Mouse (Mus musculus) ES-Bruce4 (cell line): Measurements from ENCODE around the gene Banp.

Experiments used
- CTCF ChIP-seq: IDR thresholded peaks from one replicate; pipeline ENCODE4 v1.8.1; 2011; ENCODE audit warnings: low read depth, low read length
- EP300 ChIP-seq: IDR thresholded peaks from 2 replicates; pipeline ENCODE4 v1.6.1; 2011; ENCODE audit warnings: low read depth, low read length; ENCODE audit not compliant: insufficient read depth
- POLR2A ChIP-seq: IDR thresholded peaks from one replicate; pipeline ENCODE4 v1.8.1; 2011; ENCODE audit warnings: low read length; ENCODE audit not compliant: insufficient read depth

GRCm38 (mm10) chr8:121931571-121931970, 18.0 kb upstream of the Banp start:
- no peak for TF ChIP-seq EP300
- TF ChIP-seq POLR2A, result no peak
- no peak for TF ChIP-seq CTCF
